Mouse (Mus musculus): ENCODE results near the gene Slit3. TPM values are rescaled to one million over a fixed set of nuclear protein-coding genes. Genes with fewer than 3 reads are reported as not detected.

The Slit3 gene
- polyA plus RNA-seq, 1 experiment from 2014 or later, result 5.8 TPM

MicroRNAs within 50 kb of the gene (microRNA counts, 519-probe panel; counts per million panel counts)
- 3,540 counts per million, percentile 88 among the panel's probes with 10 or more counts for microRNA mmu-miR-218

Small RNAs within 50 kb of the gene (microRNA-seq; reads per million reads assigned to microRNA genes)
- 23.3 reads per million, percentile 36 among the genes with 10 or more reads in this experiment for gene Mir218-2
